Mouse (Mus musculus): ENCODE results near the gene Ptpn3. TPM values are rescaled to one million over a fixed set of nuclear protein-coding genes. Genes with fewer than 3 reads are reported as not detected.

Gene Ptpn3
- total and polyA plus RNA-seq, 3 experiments: 4.7 to 8.4 TPM; not detected in 1

DNA sequence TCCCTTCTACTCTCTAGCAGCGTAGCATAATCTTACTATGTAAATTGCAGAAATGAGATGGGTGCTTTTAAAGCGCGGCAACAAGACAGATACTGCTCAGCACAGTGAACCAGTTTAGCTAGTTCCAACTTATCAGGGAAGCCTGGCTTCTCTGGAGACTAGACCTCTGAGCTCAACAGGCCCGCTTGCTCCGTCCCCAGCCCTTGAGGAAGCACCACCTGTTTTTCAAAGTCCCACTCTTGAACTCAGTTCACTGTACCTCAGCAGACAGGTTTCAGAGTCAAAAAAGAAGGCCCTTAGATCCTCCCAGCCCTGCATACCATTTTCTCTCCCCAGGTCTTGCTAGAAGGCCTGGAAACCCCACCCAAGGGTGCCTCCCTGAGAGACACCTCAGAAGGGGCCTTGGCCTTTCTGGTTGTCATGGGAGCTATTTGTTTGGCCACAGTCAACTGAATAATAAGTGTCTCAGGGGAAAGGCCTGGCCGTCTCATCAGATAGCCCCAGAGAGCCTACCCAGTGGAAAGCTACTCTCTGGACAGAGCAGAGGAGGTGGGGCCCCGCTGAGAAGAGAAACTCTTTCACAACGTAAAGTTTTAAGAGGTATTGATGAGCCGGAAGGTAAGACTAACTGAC, 136.9 kb downstream of the Ptpn3 start:
- Histone ChIP-seq H3K27me3 (ENCODE audit: control insufficient read depth in 1 of 2, insufficient read depth in 2 of 2, low read length in 2 of 2) (peaks cover 0 to 2% of the 10 kb centered on the region in 2 experiments; a peak in 1 of 4 replicates), H3K27ac (ENCODE audit: control insufficient read depth, low read depth, low read length) (no peak overlapping the region)

DNA sequence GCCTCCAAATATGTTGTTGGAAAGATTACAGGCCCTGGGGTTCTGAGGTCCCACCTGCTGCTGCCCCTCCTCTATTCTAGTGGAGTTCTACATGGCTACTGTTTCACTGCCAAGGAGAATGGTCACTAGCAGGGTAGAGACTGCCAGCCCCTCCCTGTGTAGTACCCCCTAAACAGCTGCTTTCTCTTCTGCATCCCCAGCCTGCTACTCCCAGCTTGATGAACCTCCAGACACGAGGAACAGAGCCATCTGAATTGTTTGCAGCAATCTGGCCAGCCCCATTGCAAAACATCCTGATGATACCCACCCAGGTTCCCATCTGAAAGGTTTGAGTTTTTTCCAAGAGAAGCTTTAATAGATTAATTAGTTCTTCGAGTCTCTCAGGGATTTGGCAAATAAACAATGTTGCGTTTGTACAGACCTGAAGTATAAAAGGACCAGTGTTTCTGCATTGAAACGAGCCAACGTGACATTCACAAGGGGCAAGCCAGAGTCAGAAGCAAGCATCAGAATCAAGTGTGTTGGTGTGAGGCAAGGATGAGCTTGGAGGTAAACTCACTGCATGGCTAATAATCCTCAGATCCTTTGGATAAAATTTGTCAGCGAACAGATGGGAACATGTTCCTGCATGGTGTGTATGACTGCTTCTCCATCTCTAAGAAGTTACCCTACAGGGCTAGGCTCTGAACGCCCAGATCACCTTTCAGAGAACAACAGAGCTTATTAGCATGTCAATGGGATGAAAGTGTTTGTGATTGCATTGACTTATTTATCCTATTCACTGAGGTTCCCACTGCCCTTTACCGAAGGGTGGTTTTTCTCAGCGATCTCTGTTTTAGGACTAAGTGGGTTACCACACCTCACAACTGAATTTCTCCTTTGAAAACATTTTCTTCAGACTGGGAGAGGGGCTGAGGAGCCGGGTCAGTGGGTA, 138.6 kb downstream of the Ptpn3 start:
- no peaks in the 10 kb centered on the region for H3K36me3 ChIP-seq (ENCODE audit: control insufficient read depth in 1 of 2, insufficient read depth in 2 of 2, low read length in 2 of 2)
- peaks cover 1 to 2% of the 10 kb centered on the region in 2 experiments; a peak in 1 of 4 replicates for H3K27me3 ChIP-seq (ENCODE audit: control insufficient read depth in 1 of 2, insufficient read depth in 2 of 2, low read length in 2 of 2)
- peaks cover 0 to 4% of the 10 kb centered on the region in 2 experiments; a peak in 2 of 4 replicates for H3K4me1 ChIP-seq (ENCODE audit: control insufficient read depth in 1 of 2, insufficient read depth in 2 of 2, low read length in 2 of 2)
- H3K9ac ChIP-seq (ENCODE audit: control insufficient read depth, low read depth, low read length, poor library complexity, severe bottlenecking): no peak overlapping the region
- H3K79me2 ChIP-seq (ENCODE audit: control insufficient read depth, insufficient read depth, low read length, poor library complexity): no peaks in the 10 kb centered on the region
- H3K4me3 ChIP-seq (ENCODE audit: control insufficient read depth in 1 of 2, insufficient read depth in 1 of 2, low read depth in 2 of 2, low read length in 2 of 2): no peak overlapping the region
- H3K27ac ChIP-seq (ENCODE audit: control insufficient read depth, low read depth, low read length): no peak overlapping the region
- no peak for DNase-seq (ENCODE audit: low read depth, low spot score)
- H3K9me3 ChIP-seq (replicated peaks; ENCODE audit: insufficient read depth, low read length): no peaks in the 10 kb centered on the region
- TF ChIP-seq GABPA (IDR thresholded peaks at IDR 0.05; ENCODE audit: low read depth, low read length) (no peak), MAZ (IDR thresholded peaks at IDR 0.05; ENCODE audit: low read depth, low read length) (no peak), ZKSCAN1 (IDR thresholded peaks at IDR 0.05; ENCODE audit: low read depth, low read length) (no peak), ZMIZ1 (IDR thresholded peaks at IDR 0.05; ENCODE audit: low read depth, low read length) (no peak), MAFK (IDR thresholded peaks at IDR 0.05; ENCODE audit: borderline replicate concordance, low read depth, low read length) (no peak), JUND (IDR thresholded peaks at IDR 0.05; ENCODE audit: low read depth, low read length) (no peak), CTCF (IDR thresholded peaks at IDR 0.05 in 2 of 3, conservative IDR thresholded peaks at IDR 0.05 in 1 of 3; ENCODE audit: control insufficient read depth in 1 of 3, insufficient read depth in 1 of 3, low read depth in 2 of 3, low read length in 3 of 3, poor library complexity in 1 of 3, severe bottlenecking in 1 of 3) (no peak), NELFE (IDR thresholded peaks at IDR 0.05; ENCODE audit: low read depth, low read length) (no peak), CHD1 (IDR thresholded peaks at IDR 0.05; ENCODE audit: low read depth, low read length) (no peak), POLR2A (IDR thresholded peaks at IDR 0.05; ENCODE audit: control insufficient read depth in 1 of 2, insufficient read depth in 1 of 2, low read depth in 1 of 2, low read length in 2 of 2, poor library complexity in 1 of 2) (no peak), RCOR1 (IDR thresholded peaks at IDR 0.05; ENCODE audit: low read depth, low read length) (no peak), USF1 (IDR thresholded peaks at IDR 0.05; ENCODE audit: low read depth, low read length) (no peak), RAD21 (IDR thresholded peaks at IDR 0.05; ENCODE audit: low read depth, low read length) (no peak), ZNF384 (IDR thresholded peaks at IDR 0.05; ENCODE audit: low read depth, low read length) (no peak), E2F4 (IDR thresholded peaks at IDR 0.05; ENCODE audit: borderline replicate concordance, low read depth, low read length) (no peak), UBTF (IDR thresholded peaks at IDR 0.05; ENCODE audit: borderline replicate concordance, insufficient read depth, low read depth, low read length) (no peak)

More for the DNA sequence above, 136.9 kb downstream of the Ptpn3 start:
- no peak overlapping the region for H3K9ac ChIP-seq (ENCODE audit: control insufficient read depth, low read depth, low read length, poor library complexity, severe bottlenecking)
- no peaks in the 10 kb centered on the region for H3K79me2 ChIP-seq (ENCODE audit: control insufficient read depth, insufficient read depth, low read length, poor library complexity)
- no peak overlapping the region for H3K4me3 ChIP-seq (ENCODE audit: control insufficient read depth in 1 of 2, insufficient read depth in 1 of 2, low read depth in 2 of 2, low read length in 2 of 2)
- peaks cover 0 to 8% of the 10 kb centered on the region in 2 experiments; a peak in 2 of 4 replicates for H3K4me1 ChIP-seq (ENCODE audit: control insufficient read depth in 1 of 2, insufficient read depth in 2 of 2, low read length in 2 of 2)
- TF ChIP-seq POLR2A (IDR thresholded peaks at IDR 0.05; ENCODE audit: control insufficient read depth in 1 of 2, insufficient read depth in 1 of 2, low read depth in 1 of 2, low read length in 2 of 2, poor library complexity in 1 of 2) (no peak), KAT2A (conservative IDR thresholded peaks at IDR 0.05; ENCODE audit: low read depth, low read length) (no peak), TAL1 (IDR thresholded peaks at IDR 0.05; ENCODE audit: low read length) (no peak), JUND (IDR thresholded peaks at IDR 0.05; ENCODE audit: low read depth, low read length) (no peak), MAX (IDR thresholded peaks at IDR 0.05; ENCODE audit: low read length) (no peak), CTCF (IDR thresholded peaks at IDR 0.05 in 2 of 3, conservative IDR thresholded peaks at IDR 0.05 in 1 of 3; ENCODE audit: control insufficient read depth in 1 of 3, insufficient read depth in 1 of 3, low read depth in 2 of 3, low read length in 3 of 3, poor library complexity in 1 of 3, severe bottlenecking in 1 of 3) (no peak), SIN3A (IDR thresholded peaks at IDR 0.05; ENCODE audit: low read length) (no peak), GABPA (IDR thresholded peaks at IDR 0.05; ENCODE audit: low read depth, low read length) (no peak), BHLHE40 (IDR thresholded peaks at IDR 0.05; ENCODE audit: borderline replicate concordance, low read depth, low read length) (no peak), ETS1 (IDR thresholded peaks at IDR 0.05; ENCODE audit: low read depth, low read length) (no peak), NELFE (IDR thresholded peaks at IDR 0.05; ENCODE audit: low read depth, low read length) (no peak), HCFC1 (IDR thresholded peaks at IDR 0.05; ENCODE audit: low read depth, low read length) (no peak), TBP (IDR thresholded peaks at IDR 0.05; ENCODE audit: low read depth, low read length) (no peak), MYB (IDR thresholded peaks at IDR 0.05; ENCODE audit: low read depth, low read length) (no peak), ZC3H11A (IDR thresholded peaks at IDR 0.05; ENCODE audit: low read depth, low read length) (no peak), E2F4 (IDR thresholded peaks at IDR 0.05; ENCODE audit: borderline replicate concordance, low read depth, low read length) (no peak), MAFK (IDR thresholded peaks at IDR 0.05; ENCODE audit: borderline replicate concordance, low read depth, low read length) (no peak), RCOR1 (IDR thresholded peaks at IDR 0.05; ENCODE audit: low read depth, low read length) (no peak), TCF12 (IDR thresholded peaks at IDR 0.05; ENCODE audit: low read depth, low read length) (no peak)
- no peaks in the 10 kb centered on the region for H3K36me3 ChIP-seq (ENCODE audit: control insufficient read depth in 1 of 2, insufficient read depth in 2 of 2, low read length in 2 of 2)
- DNase-seq (ENCODE audit: low read depth, low spot score): no peak
- H3K9me3 ChIP-seq (replicated peaks; ENCODE audit: insufficient read depth, low read length): no peaks in the 10 kb centered on the region
